Mouse (Mus musculus) liver, embryonic 11.5 days (tissue): ENCODE data around the gene Sp7. TPM values are rescaled to one million over a fixed set of nuclear protein-coding genes. Genes with fewer than 3 reads are reported as not detected.
A peak's percentile ranks its signal among the peaks of the same experiment; 100 is the strongest.

Source experiments
- ATAC-seq: fragments of 200-750 bp; cut with Nextera tagmentation; replicated peaks from 2 replicates; pipeline ENCODE4 v1.8.0; 2017; ENCODE audit warnings: moderate number of reproducible peaks, mild to moderate bottlenecking, moderate TSS enrichment, moderate library complexity; ENCODE audit not compliant: low FRiP score
- DNase-seq: peaks from one replicate; pipeline ENCODE4 v3.0.0-alpha.2; 2017; ENCODE audit warnings: low spot score
- H3K27ac ChIP-seq: fragments of 300-500 bp; sonication (generic); 2 replicates; pipeline ENCODE4 v1.5.1; 2014; ENCODE audit warnings: mild to moderate bottlenecking, low read depth, low read length, control low read depth
- H3K27me3 ChIP-seq: fragments of 300-500 bp; sonication (generic); replicated peaks from 2 replicates; pipeline ENCODE4 v1.6.1; 2014; ENCODE audit warnings: low read length, mixed read lengths; ENCODE audit not compliant: control insufficient read depth, insufficient read depth
- H3K36me3 ChIP-seq: fragments of 300-500 bp; sonication (generic); 2 replicates; pipeline ENCODE4 v1.6.1; 2014; ENCODE audit warnings: mild to moderate bottlenecking, low read length, moderate library complexity, mixed read lengths; ENCODE audit not compliant: control insufficient read depth, insufficient read depth
- H3K4me1 ChIP-seq: fragments of 300-500 bp; sonication (generic); replicated peaks from 2 replicates; pipeline ENCODE4 v1.6.1; 2014; ENCODE audit warnings: low read length, mixed read lengths; ENCODE audit not compliant: control insufficient read depth, insufficient read depth
- H3K4me2 ChIP-seq: fragments of 300-500 bp; sonication (generic); 2 replicates; pipeline ENCODE4 v1.6.1; 2014; ENCODE audit warnings: mild to moderate bottlenecking, control low read depth, moderate library complexity
- H3K4me3 ChIP-seq: fragments of 300-500 bp; sonication (generic); 2 replicates; pipeline ENCODE4 v1.5.1; 2014; ENCODE audit warnings: low read depth, low read length, control low read depth
- H3K9ac ChIP-seq: fragments of 300-500 bp; sonication (generic); 2 replicates; pipeline ENCODE4 v1.6.1; 2014; ENCODE audit warnings: low read depth, low read length, control low read depth
- H3K9me3 ChIP-seq: fragments of 300-500 bp; sonication (generic); 2 replicates; pipeline ENCODE4 v1.6.1; 2016; ENCODE audit warnings: low read length, inconsistent platforms, mixed read lengths; ENCODE audit not compliant: control insufficient read depth
- WGBS: fragments of 180-500 bp; shearing (Covaris S2); extraction: QIAGEN DNeasy Blood & Tissue Kit; methylation state at CpG from one replicate; pipeline ENCODE4 v1.1.7; 2014; 5-methylcytosine and 5-hydroxymethylcytosine counted together
- polyA plus RNA-seq: library from polyadenylated mRNA; unstranded; fragments of >200 nt; fragmentation: Nextera tagmentation; extraction: Ambion mirVana; gene quantifications from 2 replicates; pipeline ENCODE4 v1.2.1, GENCODE M21; 2014

The Sp7 gene
- polyA plus RNA-seq = 0.57 and 1.5 TPM in 2 replicates

DNA sequence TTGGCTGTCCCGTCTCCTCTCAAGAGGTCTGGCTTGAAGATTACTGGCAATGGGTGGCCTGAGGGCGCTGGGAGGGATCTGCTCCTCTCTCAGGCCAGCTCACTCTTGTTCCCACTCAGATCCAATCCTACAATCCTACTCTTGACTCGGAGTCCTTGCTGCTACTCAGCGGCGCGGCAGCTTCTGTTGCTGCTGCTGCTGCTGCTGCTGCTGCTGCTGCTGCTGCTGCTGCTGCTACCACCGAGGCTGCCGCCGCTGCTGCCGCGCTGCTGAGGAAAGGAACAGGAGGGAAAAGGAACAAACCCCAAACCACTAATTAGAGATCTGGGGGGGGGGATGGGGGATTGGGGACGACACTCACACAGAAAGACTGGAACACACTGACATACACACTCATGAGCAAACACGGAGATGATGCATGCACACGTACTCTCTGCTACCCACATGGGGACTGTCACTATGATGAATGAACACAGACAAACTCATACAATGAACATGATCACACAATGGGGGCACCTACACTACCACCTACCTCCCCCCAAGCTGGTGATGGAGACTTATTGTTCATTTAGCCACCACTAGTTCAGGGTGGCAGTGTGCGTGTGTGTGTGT is at the start of gene Sp7:
Sp7 (minus strand) TSS at position 450 of the 612 bp plus-strand sequence.
- H3K4me2 ChIP-seq = peak within 1 kb of the TSS; percentile 59
- H3K4me3 ChIP-seq = peak within 1 kb of the TSS; percentile 5; the same call in 1 of the 2 replicates

GRCm38 (mm10) chr15:102413687-102414086 is 46.7 kb upstream of the Sp7 start:
- H3K27me3 ChIP-seq = no peaks in the 10 kb centered on the region
- H3K4me1 ChIP-seq = peaks cover 20% of the 10 kb centered on the region
- no peak overlapping the region for H3K4me2 ChIP-seq
- H3K27ac ChIP-seq = no peak overlapping the region
- no peak overlapping the region for H3K9ac ChIP-seq
- H3K36me3 ChIP-seq = peaks cover 24% of the 10 kb centered on the region
- H3K4me3 ChIP-seq = no peak overlapping the region
- no peak for ATAC-seq
- H3K9me3 ChIP-seq = no peaks in the 10 kb centered on the region
- DNase-seq = no peak

More for the DNA sequence above, at the start of gene Sp7:
- Histone ChIP-seq H3K27me3 (peaks cover 61% of the 10 kb centered on the region), H3K4me1 (peaks cover 34% of the 10 kb centered on the region), H3K9me3 (no peaks in the 10 kb centered on the region), H3K36me3 (no peaks in the 10 kb centered on the region), H3K27ac (no peak within 1 kb of the TSS), H3K9ac (peak within 1 kb of the TSS; percentile 41; the same call in 1 of the 2 replicates)
- DNase-seq = no peak
- ATAC-seq = no peak
- 10% methylated on average over 15 of the region's 15 CpGs for WGBS

- ATAC-seq (no peak), DNase-seq (no peak)
- peaks cover 24% of the 10 kb centered on the region for H3K4me1 ChIP-seq
- H3K36me3 ChIP-seq = peaks cover 33% of the 10 kb centered on the region
- no peak overlapping the region for H3K9ac ChIP-seq
- 0 out of 2 replicates have a peak overlapping the region, but pooled peaks have one; percentile 8 for H3K4me3 ChIP-seq
- H3K4me2 ChIP-seq = peak overlapping the region; percentile 41
- no peaks in the 10 kb centered on the region for H3K9me3 ChIP-seq
- 84% methylated on average over 1 of the region's 1 CpGs for WGBS
- H3K27ac ChIP-seq = no peak overlapping the region
- no peaks in the 10 kb centered on the region for H3K27me3 ChIP-seq
Observed at GRCm38 (mm10) chr15:102411077-102411476, 44.1 kb upstream of the Sp7 start.

DNA sequence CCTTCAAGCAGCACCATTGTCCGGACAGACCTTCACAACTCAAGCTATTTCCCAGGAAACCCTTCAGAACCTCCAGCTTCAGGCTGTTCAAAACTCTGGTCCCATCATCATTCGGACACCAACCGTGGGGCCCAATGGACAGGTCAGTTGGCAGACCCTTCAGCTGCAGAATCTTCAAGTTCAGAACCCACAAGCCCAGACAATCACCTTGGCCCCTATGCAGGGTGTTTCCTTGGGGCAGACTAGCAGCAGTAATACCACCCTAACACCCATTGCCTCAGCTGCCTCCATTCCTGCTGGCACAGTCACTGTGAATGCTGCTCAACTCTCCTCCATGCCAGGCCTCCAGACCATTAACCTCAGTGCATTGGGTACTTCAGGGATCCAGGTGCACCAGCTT is 42.3 kb upstream of the Sp7 start:
- H3K27me3 ChIP-seq = no peaks in the 10 kb centered on the region
- peak overlapping the region; percentile 13; the same call in 1 of the 2 replicates for H3K4me3 ChIP-seq
- ATAC-seq (no peak), DNase-seq (no peak)
- peak overlapping the region; percentile 41 for H3K4me2 ChIP-seq
- no peak overlapping the region for H3K27ac ChIP-seq
- peaks cover 33% of the 10 kb centered on the region for H3K36me3 ChIP-seq
- peaks cover 24% of the 10 kb centered on the region for H3K4me1 ChIP-seq
- 89% methylated on average over 3 of the region's 3 CpGs for WGBS
- H3K9ac ChIP-seq = no peak overlapping the region
- H3K9me3 ChIP-seq = no peaks in the 10 kb centered on the region

DNA sequence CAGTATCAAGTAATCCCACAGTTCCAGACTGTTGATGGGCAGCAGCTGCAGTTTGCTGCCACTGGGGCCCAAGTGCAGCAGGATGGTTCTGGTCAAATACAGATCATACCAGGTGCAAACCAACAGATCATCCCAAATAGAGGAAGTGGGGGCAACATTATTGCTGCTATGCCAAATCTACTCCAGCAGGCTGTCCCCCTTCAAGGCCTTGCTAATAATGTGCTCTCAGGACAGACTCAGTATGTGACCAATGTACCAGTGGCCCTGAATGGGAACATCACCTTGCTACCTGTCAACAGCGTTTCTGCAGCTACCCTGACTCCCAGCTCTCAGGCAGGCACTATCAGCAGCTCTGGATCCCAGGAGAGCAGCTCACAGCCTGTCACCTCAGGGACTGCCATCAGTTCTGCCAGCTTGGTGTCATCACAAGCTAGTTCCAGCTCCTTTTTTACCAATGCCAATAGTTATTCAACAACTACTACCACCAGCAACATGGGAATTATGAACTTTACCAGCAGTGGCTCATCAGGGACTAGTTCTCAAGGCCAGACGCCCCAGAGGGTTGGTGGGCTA is 41.7 kb upstream of the Sp7 start:
- Histone ChIP-seq H3K9ac (no peak overlapping the region), H3K36me3 (peaks cover 33% of the 10 kb centered on the region), H3K27me3 (no peaks in the 10 kb centered on the region), H3K27ac (no peak overlapping the region), H3K9me3 (no peaks in the 10 kb centered on the region), H3K4me1 (peaks cover 24% of the 10 kb centered on the region), H3K4me3 (no peak overlapping the region), H3K4me2 (no peak overlapping the region; the same call in 1 of the 2 replicates)
- DNase-seq (no peak), ATAC-seq (no peak)
- WGBS = 80% methylated on average over 2 of the region's 2 CpGs

- peak overlapping the region; percentile 61 for H3K4me2 ChIP-seq
- no peak overlapping the region for H3K27ac ChIP-seq
- WGBS = 96% methylated on average over 10 of the region's 10 CpGs
- ATAC-seq = no peak
- H3K9ac ChIP-seq = no peak overlapping the region
- no peaks in the 10 kb centered on the region for H3K9me3 ChIP-seq
- H3K27me3 ChIP-seq = no peaks in the 10 kb centered on the region
- DNase-seq = no peak
- H3K4me3 ChIP-seq = no peak overlapping the region
- H3K36me3 ChIP-seq = peaks cover 33% of the 10 kb centered on the region
- peaks cover 24% of the 10 kb centered on the region for H3K4me1 ChIP-seq
Observed at GRCm38 (mm10) chr15:102407681-102408557, 40.9 kb upstream of the Sp7 start.

DNA sequence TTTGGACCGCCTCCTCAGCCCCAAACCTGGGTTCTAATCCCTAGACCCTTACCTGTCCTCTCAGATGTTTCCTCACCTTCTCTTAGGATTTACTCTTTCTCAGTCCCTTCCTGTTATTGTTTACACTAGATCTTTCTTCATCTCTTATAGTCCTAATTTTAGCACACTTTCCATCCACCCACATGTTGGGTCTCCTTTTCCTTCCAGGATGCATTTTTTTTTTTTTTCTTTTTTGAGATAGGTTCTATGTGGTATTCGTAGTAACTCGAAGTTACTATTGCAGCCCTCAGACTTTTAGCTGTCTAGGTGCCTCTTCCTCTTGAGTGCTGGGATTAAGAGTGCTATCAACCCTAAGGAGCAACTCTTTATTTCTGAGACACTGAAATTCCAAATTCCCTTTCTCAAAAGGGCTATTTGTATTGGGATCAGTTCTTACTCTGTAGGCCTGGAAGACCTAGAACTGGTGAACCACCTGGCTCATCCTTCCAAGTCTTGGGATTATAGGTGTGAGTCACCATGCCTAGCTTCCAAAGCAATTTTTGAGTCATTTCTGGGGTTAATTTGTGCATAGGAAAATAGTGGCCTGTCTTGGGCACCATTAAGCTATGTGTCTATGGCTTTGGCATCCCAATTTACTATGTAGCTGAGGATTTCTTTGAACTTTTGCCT is 40.1 kb upstream of the Sp7 start:
- Histone ChIP-seq H3K36me3 (peaks cover 30% of the 10 kb centered on the region), H3K27me3 (no peaks in the 10 kb centered on the region), H3K4me1 (peaks cover 26% of the 10 kb centered on the region), H3K9me3 (no peaks in the 10 kb centered on the region), H3K9ac (peak overlapping the region; percentile 93), H3K4me3 (peak overlapping the region; percentile 77), H3K27ac (peak overlapping the region; percentile 96; the same call in 1 of the 2 replicates), H3K4me2 (peak overlapping the region; percentile 61)
- DNase-seq (no peak), ATAC-seq (no peak)
- WGBS = 18% methylated on average over 3 of the region's 3 CpGs

DNA sequence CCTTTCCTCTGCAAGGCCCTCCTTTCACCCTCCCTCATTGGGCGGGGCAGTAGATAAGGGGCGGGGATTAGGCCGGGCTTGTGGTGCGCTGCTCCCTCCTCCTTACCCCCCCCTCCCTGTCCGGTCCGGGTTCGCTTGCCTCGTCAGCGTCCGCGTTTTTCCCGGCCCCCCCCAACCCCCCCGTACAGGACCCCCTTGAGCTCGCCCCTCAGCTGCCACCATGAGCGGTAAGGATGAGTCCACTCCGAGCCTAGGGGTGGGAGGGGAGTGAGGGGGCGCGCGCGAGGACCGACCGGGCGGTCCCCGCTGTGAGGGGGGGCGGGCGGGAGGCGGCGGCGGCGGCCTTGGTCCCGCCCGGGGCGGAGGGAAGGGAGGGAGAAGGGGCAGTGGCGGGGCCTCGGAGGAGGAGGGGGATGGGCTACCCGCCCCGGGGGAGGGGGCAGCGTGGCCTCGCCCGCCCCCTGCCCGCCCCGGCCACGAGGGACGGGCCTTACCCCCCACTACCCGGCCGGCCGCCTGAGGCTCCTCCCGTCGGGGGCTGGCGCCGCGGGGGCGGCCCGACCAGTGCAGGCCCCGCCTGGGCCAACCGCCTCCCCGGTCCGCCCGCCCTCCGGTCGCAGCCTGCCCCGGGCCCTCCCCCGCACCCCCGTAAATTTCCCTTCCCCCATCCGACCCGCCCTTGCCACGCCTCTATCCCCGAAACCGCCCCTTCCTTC is 39.4 kb upstream of the Sp7 start:
- peak overlapping the region; percentile 93 for H3K9ac ChIP-seq
- H3K4me1 ChIP-seq = peaks cover 32% of the 10 kb centered on the region
- H3K36me3 ChIP-seq = peaks cover 30% of the 10 kb centered on the region
- H3K4me3 ChIP-seq = peak overlapping the region; percentile 77
- peak overlapping the region; percentile 96 for H3K27ac ChIP-seq
- 2% methylated on average over 29 of the region's 69 CpGs for WGBS
- no peaks in the 10 kb centered on the region for H3K9me3 ChIP-seq
- ATAC-seq = peak; percentile 53
- peak overlapping the region; percentile 61 for H3K4me2 ChIP-seq
- peak; percentile 85 for DNase-seq
- no peaks in the 10 kb centered on the region for H3K27me3 ChIP-seq
